Mouse (Mus musculus): ENCODE data around the gene Os9. TPM values are rescaled to one million over a fixed set of nuclear protein-coding genes. Genes with fewer than 3 reads are reported as not detected.

The Os9 gene
- polyA plus RNA-seq, 1 experiment, result 114 TPM

DNA sequence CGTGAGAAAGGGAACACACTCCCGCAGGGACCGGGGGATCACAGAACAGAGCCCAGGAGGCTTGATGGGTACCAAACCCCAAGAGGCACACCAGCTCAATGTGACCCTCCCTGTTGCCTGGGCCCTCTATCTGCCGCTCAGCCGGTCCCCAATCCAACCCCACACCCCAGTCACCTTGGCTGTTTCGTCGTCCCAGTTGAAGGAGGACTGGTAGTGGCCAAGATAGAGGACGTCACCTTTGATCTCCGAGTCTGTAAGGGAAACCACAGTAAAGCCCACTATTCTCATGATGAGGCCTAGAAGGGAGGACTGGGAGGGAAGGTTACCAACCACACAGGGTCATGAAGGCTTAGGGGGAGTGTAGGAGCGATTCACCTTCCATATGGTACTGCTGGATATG, 1.7 kb downstream of the Os9 start:
- no peak overlapping the region for H3K4me3 ChIP-seq (ENCODE audit: insufficient read depth, low read depth, low read length)
- H3K4me1 ChIP-seq (ENCODE audit: control insufficient read depth, insufficient read depth, low read length), result 0 out of 2 replicates have a peak, but pooled peaks cover 3% of the 10 kb centered on the region
- TF ChIP-seq CTCF (conservative IDR thresholded peaks at IDR 0.05; ENCODE audit: insufficient read depth, insufficient read length, low read depth, low read length) (no peak), POLR2A (IDR thresholded peaks at IDR 0.05; ENCODE audit: low read depth, low read length) (no peak)
- WGBS, result 86% methylated on average over 10 of the region's 10 CpGs
- DNase-seq, result no peak
- H3K27ac ChIP-seq (ENCODE audit: insufficient read depth, low read depth, low read length), result no peak overlapping the region
- peaks cover 2% of the 10 kb centered on the region for H3K36me3 ChIP-seq (ENCODE audit: control insufficient read depth, insufficient read depth, low read length)
- H3K27me3 ChIP-seq (replicated peaks; ENCODE audit: control insufficient read depth, insufficient read depth, low read length), result no peaks in the 10 kb centered on the region

DNA sequence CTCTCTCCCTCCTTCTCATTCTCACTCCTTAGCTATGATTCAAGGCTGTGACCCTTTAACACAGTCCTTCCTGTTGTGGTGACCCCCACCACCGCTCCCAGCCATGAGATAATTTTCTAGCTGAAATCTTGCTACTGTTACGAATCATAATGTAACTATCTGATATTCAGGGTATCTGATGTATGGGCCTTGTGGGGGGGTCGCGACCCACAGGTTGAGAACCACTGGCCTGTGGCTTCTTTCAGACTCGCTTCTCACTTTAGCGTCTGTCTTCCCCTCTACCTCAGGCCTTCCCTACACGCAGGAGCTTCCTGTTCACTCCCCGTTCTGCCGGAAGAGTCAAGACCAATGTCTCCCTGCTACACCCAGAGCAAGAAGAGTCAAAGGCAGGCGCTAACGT, 2.5 kb downstream of the Os9 start:
- Histone ChIP-seq H3K36me3 (ENCODE audit: control insufficient read depth, insufficient read depth, low read length) (peaks cover 2% of the 10 kb centered on the region), H3K27me3 (replicated peaks; ENCODE audit: control insufficient read depth, insufficient read depth, low read length) (no peaks in the 10 kb centered on the region), H3K4me1 (ENCODE audit: control insufficient read depth, insufficient read depth, low read length) (0 out of 2 replicates have a peak, but pooled peaks cover 3% of the 10 kb centered on the region), H3K4me3 (ENCODE audit: insufficient read depth, low read depth, low read length) (no peak overlapping the region), H3K27ac (ENCODE audit: insufficient read depth, low read depth, low read length) (no peak overlapping the region)
- WGBS, result 87% methylated on average over 11 of the region's 11 CpGs
- DNase-seq, result no peak
- TF ChIP-seq POLR2A (IDR thresholded peaks at IDR 0.05; ENCODE audit: low read depth, low read length) (no peak), CTCF (conservative IDR thresholded peaks at IDR 0.05; ENCODE audit: insufficient read depth, insufficient read length, low read depth, low read length) (no peak)

DNA sequence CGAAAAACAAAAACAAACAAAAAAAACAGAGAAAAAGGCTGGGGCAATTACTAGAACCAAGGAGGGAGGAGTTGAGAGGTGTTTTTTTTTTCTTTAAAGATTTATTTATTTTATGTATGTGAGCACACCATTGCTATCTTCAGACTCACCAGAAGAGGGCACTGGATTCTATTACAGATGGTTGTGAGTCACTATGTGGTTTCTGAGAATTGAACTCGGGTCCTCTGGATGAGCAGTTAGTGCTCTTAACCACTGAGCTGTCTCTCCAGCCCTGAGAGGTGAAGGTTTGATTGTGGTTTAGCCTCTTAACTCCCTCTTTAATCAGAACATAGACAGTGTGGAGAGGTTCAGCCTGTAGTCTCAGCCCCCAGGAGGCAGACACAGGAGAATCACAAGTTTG, 5.9 kb downstream of the Os9 start:
- no peak overlapping the region for H3K4me3 ChIP-seq (ENCODE audit: insufficient read depth, low read depth, low read length)
- WGBS, result 78% methylated on average over 2 of the region's 2 CpGs
- H3K36me3 ChIP-seq (ENCODE audit: control insufficient read depth, insufficient read depth, low read length), result peaks cover 2% of the 10 kb centered on the region

DNA sequence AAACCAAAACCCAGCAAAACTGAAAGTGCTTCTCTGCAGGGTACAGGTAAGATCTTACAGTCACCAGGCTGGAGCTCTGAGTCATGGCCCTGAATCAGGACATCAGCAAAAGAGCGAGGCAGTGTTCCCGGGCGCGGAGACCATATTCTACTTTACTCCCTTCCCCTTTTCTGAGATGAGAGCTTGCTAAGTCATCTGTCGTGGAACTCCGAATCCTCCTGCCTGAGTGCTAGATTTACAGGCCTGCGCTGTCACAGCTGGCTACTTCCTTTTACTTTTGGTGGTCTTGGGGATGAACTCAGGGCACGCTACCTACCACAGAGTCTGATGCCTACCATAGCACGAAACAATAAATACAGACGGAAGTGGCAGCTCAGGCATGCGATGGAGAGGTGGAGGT, 6.5 kb downstream of the Os9 start:
- DNase-seq, result no peak
- Histone ChIP-seq H3K4me1 (ENCODE audit: control insufficient read depth, insufficient read depth, low read length) (no peaks in the 10 kb centered on the region), H3K4me3 (ENCODE audit: insufficient read depth, low read depth, low read length) (no peak overlapping the region), H3K27ac (ENCODE audit: insufficient read depth, low read depth, low read length) (no peak overlapping the region), H3K36me3 (ENCODE audit: control insufficient read depth, insufficient read depth, low read length) (peaks cover 2% of the 10 kb centered on the region), H3K27me3 (replicated peaks; ENCODE audit: control insufficient read depth, insufficient read depth, low read length) (no peaks in the 10 kb centered on the region)
- WGBS, result 86% methylated on average over 11 of the region's 11 CpGs
- no peak for TF ChIP-seq POLR2A (IDR thresholded peaks at IDR 0.05; ENCODE audit: low read depth, low read length)
- TF ChIP-seq CTCF (conservative IDR thresholded peaks at IDR 0.05; ENCODE audit: insufficient read depth, insufficient read length, low read depth, low read length), result no peak

More for the DNA sequence above, 5.9 kb downstream of the Os9 start:
- no peaks in the 10 kb centered on the region for H3K4me1 ChIP-seq (ENCODE audit: control insufficient read depth, insufficient read depth, low read length)
- DNase-seq, result no peak
- H3K27me3 ChIP-seq (replicated peaks; ENCODE audit: control insufficient read depth, insufficient read depth, low read length), result no peaks in the 10 kb centered on the region
- H3K27ac ChIP-seq (ENCODE audit: insufficient read depth, low read depth, low read length), result no peak overlapping the region
- TF ChIP-seq POLR2A (IDR thresholded peaks at IDR 0.05; ENCODE audit: low read depth, low read length), result no peak
- no peak for TF ChIP-seq CTCF (conservative IDR thresholded peaks at IDR 0.05; ENCODE audit: insufficient read depth, insufficient read length, low read depth, low read length)

DNA sequence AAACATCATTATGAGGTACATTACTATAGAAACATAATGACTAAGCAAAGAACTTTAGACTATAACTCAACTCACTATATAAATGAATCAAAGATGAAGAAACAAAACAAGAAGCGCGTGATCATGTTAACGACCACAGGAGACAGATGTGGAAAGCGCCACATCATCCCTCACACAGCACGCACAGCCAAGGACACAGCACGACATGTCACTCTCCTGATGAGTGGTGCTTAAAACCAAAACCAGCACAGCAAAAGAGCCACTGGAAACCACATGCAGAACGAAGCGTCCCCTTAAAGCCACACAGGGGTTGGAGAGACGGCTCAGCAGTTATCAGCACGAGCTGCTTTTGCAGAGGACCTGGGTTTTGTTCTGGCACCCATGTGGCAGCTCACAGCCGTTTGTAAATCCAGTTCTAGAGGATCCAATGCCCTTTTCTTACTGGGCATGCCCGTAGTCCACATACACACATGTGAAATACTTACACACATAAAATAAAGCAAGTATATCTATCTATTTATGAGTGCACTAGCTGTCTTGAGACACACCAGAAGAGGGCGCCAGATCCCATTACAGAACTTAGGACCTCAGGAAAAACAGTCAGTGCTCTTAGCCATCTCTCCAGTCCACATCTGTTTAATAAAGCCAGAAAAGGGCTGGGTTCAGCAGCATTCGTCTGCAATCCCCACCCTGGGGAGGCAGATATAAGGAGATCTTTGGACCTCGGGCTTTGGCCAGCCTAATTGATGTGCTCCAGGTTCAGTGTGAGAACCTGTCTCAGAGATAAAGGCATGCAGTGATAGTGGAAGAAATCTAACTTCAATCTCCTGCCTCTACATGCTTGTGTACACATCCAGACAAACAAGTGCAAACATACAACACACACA, 9.7 kb downstream of the Os9 start:
- TF ChIP-seq CTCF (conservative IDR thresholded peaks at IDR 0.05; ENCODE audit: insufficient read depth, insufficient read length, low read depth, low read length) (0 out of 2 replicates have a peak, but pooled peaks have one; percentile 10), POLR2A (IDR thresholded peaks at IDR 0.05; ENCODE audit: low read depth, low read length) (no peak)
- WGBS, result 90% methylated on average over 15 of the region's 15 CpGs
- DNase-seq, result no peak
- H3K36me3 ChIP-seq (ENCODE audit: control insufficient read depth, insufficient read depth, low read length), result no peaks in the 10 kb centered on the region; the same call in 1 of the 2 replicates
- H3K27me3 ChIP-seq (replicated peaks; ENCODE audit: control insufficient read depth, insufficient read depth, low read length), result no peaks in the 10 kb centered on the region
- no peak overlapping the region for H3K27ac ChIP-seq (ENCODE audit: insufficient read depth, low read depth, low read length)
- H3K4me3 ChIP-seq (ENCODE audit: insufficient read depth, low read depth, low read length), result no peak overlapping the region
- H3K4me1 ChIP-seq (ENCODE audit: control insufficient read depth, insufficient read depth, low read length), result no peaks in the 10 kb centered on the region

DNA sequence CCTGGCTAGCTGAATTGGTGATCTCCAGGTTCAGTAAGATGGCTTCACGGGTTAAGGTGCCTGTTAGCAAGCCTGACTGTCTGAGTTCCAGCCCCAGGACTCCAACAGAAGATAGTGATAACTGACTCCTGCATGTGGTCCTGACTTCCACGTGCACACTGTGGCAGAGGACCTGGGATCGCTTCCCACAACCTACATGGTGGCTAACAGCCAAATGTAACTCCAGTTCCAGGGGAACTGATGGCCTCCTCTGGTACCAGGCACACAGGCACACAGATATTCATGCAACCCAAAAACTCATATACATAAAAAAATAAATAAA, 12.7 kb downstream of the Os9 start:
- no peak for DNase-seq
- TF ChIP-seq CTCF (conservative IDR thresholded peaks at IDR 0.05; ENCODE audit: insufficient read depth, insufficient read length, low read depth, low read length) (no peak), POLR2A (IDR thresholded peaks at IDR 0.05; ENCODE audit: low read depth, low read length) (no peak)
- Histone ChIP-seq H3K27ac (ENCODE audit: insufficient read depth, low read depth, low read length) (no peak overlapping the region), H3K4me1 (ENCODE audit: control insufficient read depth, insufficient read depth, low read length) (no peaks in the 10 kb centered on the region), H3K27me3 (replicated peaks; ENCODE audit: control insufficient read depth, insufficient read depth, low read length) (no peaks in the 10 kb centered on the region), H3K36me3 (ENCODE audit: control insufficient read depth, insufficient read depth, low read length) (no peaks in the 10 kb centered on the region; the same call in 1 of the 2 replicates), H3K4me3 (ENCODE audit: insufficient read depth, low read depth, low read length) (no peak overlapping the region)
- 74% methylated on average over 3 of the region's 3 CpGs for WGBS

DNA sequence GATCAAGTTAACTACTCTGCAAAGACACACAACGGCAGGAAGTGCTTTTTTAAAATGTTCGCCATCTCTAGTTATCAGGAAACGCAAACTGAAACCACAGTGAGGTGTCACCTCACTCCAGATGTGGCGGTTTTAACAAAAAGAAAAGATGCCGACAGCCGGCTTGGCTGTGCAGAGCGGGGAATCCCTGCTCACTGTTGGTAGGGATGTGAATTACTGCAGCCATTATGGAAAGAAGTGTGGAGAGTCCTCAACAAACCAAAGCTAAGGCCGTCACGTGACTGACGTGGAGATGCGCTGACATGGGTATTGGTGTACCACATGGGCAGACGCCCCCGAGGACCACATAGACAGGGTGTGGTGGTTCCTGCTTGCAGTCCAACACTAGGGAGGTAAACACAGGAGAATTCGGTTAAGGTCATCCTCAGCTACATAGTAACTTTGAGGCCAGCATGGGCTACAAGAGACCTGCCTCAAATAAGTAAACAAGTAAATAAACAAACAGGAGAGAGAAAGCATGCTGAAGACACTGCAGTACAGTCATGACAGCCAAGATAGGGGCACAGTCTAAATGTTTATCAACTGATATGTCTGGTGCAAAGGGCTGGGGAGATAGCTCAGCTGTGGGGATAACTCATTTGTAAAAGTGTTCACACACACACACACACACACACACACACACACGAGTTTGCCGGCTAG, 13.2 kb downstream of the Os9 start:
- DNase-seq, result no peak
- no peak overlapping the region for H3K27ac ChIP-seq (ENCODE audit: insufficient read depth, low read depth, low read length)
- H3K36me3 ChIP-seq (ENCODE audit: control insufficient read depth, insufficient read depth, low read length), result no peaks in the 10 kb centered on the region; the same call in 1 of the 2 replicates
- no peak overlapping the region for H3K4me3 ChIP-seq (ENCODE audit: insufficient read depth, low read depth, low read length)
- 83% methylated on average over 16 of the region's 16 CpGs for WGBS
- TF ChIP-seq CTCF (conservative IDR thresholded peaks at IDR 0.05; ENCODE audit: insufficient read depth, insufficient read length, low read depth, low read length) (no peak), POLR2A (IDR thresholded peaks at IDR 0.05; ENCODE audit: low read depth, low read length) (no peak)
- H3K27me3 ChIP-seq (replicated peaks; ENCODE audit: control insufficient read depth, insufficient read depth, low read length), result no peaks in the 10 kb centered on the region
- H3K4me1 ChIP-seq (ENCODE audit: control insufficient read depth, insufficient read depth, low read length), result no peaks in the 10 kb centered on the region
